Mouse (Mus musculus) lung, postnatal 0 days (tissue): Measurements from ENCODE around the gene Mtmr14.

ENCODE experiments used
- CTCF ChIP-seq: IDR thresholded peaks from 2 replicates; pipeline ENCODE4 v1.5.1; 2016; ENCODE audit warnings: antibody characterized with exemption, mild to moderate bottlenecking
- EP300 ChIP-seq: IDR thresholded peaks from 2 replicates; pipeline ENCODE4 v1.6.1; 2016; ENCODE audit warnings: antibody characterized with exemption, mild to moderate bottlenecking, control low read depth

- TF ChIP-seq CTCF (no peak), EP300 (no peak)
Measured at GRCm38 (mm10) chr6:113194841-113195595, 42.6 kb upstream of the Mtmr14 start, which contains the start of gene Lhfpl4.
